Mouse (Mus musculus): Measurements from ENCODE around the gene Fam193a.

GRCm38 (mm10) chr5:34533066-34533465, 163.3 kb downstream of the Fam193a start:
- TF ChIP-seq POLR2A (IDR thresholded peaks at IDR 0.05; ENCODE audit: borderline replicate concordance, extremely low read depth, low read depth, low read length) = no peak
- TF ChIP-seq CTCF (IDR thresholded peaks at IDR 0.05; ENCODE audit: insufficient read depth, low read length) = no peak
